Mouse (Mus musculus): Measurements from ENCODE around the gene Olfr1140. TPM values are rescaled to one million over a fixed set of nuclear protein-coding genes. Genes with fewer than 3 reads are reported as not detected.

The Olfr1140 gene
- total RNA-seq (2012; rRNA removed): not detected in 2 replicates

GRCm38 (mm10) chr2:87743452-87743851 lies at the start of gene Olfr1140:
Gene Olfr1140 (plus strand): TSS chr2:87743752.
- no peak within 1 kb of the TSS for H3K9ac ChIP-seq (ENCODE audit: insufficient read depth, low read depth, low read length, poor library complexity, severe bottlenecking)
- no peaks in the 10 kb centered on the region for H3K36me3 ChIP-seq (ENCODE audit: control insufficient read depth, insufficient read depth, low read length, poor library complexity, severe bottlenecking)
- no peak within 1 kb of the TSS for H3K27ac ChIP-seq (ENCODE audit: insufficient read depth, low read depth, low read length, poor library complexity, severe bottlenecking)
- H3K9me3 ChIP-seq (ENCODE audit: control insufficient read depth, insufficient read depth, low read depth, low read length): no peaks in the 10 kb centered on the region
- H3K4me3 ChIP-seq (ENCODE audit: insufficient read depth in 1 of 2, low read depth in 1 of 2, low read length in 2 of 2, poor library complexity in 1 of 2, severe bottlenecking in 1 of 2): no peak within 1 kb of the TSS
- TF ChIP-seq ZC3H11A (IDR thresholded peaks at IDR 0.05; ENCODE audit: borderline replicate concordance, low read depth, low read length) (no peak), CHD2 (IDR thresholded peaks at IDR 0.05; ENCODE audit: low read depth, low read length) (no peak), HCFC1 (IDR thresholded peaks at IDR 0.05; ENCODE audit: borderline replicate concordance, insufficient read depth, low read length) (no peak), MAFK (IDR thresholded peaks at IDR 0.05; ENCODE audit: insufficient read depth, low read depth, low read length) (no peak)
- DNase-seq (ENCODE audit: low read depth, low spot score): no peak
- no peaks in the 10 kb centered on the region for H3K4me1 ChIP-seq (ENCODE audit: control insufficient read depth in 2 of 2, insufficient read depth in 2 of 2, low read length in 2 of 2, poor library complexity in 1 of 2)
- in situ Hi-C loops (cut with MboI; ENCODE audit: low sequenced_read_pairs in 2 of 2, unreplicated experiment in 2 of 2): no loop called here

- no peak for DNase-seq (ENCODE audit: low read depth, low spot score)
- no peak within 1 kb of the TSS for H3K4me3 ChIP-seq (ENCODE audit: insufficient read depth in 1 of 2, low read depth in 1 of 2, low read length in 2 of 2, poor library complexity in 1 of 2, severe bottlenecking in 1 of 2)
- in situ Hi-C loops (cut with MboI; ENCODE audit: low sequenced_read_pairs in 2 of 2, unreplicated experiment in 2 of 2): no loop called here
- TF ChIP-seq ZNF384 (IDR thresholded peaks at IDR 0.05; ENCODE audit: low read depth, low read length) (no peak), ZC3H11A (IDR thresholded peaks at IDR 0.05; ENCODE audit: borderline replicate concordance, low read depth, low read length) (no peak), CHD2 (IDR thresholded peaks at IDR 0.05; ENCODE audit: low read depth, low read length) (no peak), HCFC1 (IDR thresholded peaks at IDR 0.05; ENCODE audit: borderline replicate concordance, insufficient read depth, low read length) (no peak), MAFK (IDR thresholded peaks at IDR 0.05; ENCODE audit: insufficient read depth, low read depth, low read length) (no peak)
- H3K9ac ChIP-seq (ENCODE audit: insufficient read depth, low read depth, low read length, poor library complexity, severe bottlenecking): no peak within 1 kb of the TSS
- H3K4me1 ChIP-seq (ENCODE audit: control insufficient read depth in 2 of 2, insufficient read depth in 2 of 2, low read length in 2 of 2, poor library complexity in 1 of 2): no peaks in the 10 kb centered on the region
- H3K36me3 ChIP-seq (ENCODE audit: control insufficient read depth, insufficient read depth, low read length, poor library complexity, severe bottlenecking): no peaks in the 10 kb centered on the region
- no peak within 1 kb of the TSS for H3K27ac ChIP-seq (ENCODE audit: insufficient read depth, low read depth, low read length, poor library complexity, severe bottlenecking)
- no peaks in the 10 kb centered on the region for H3K9me3 ChIP-seq (ENCODE audit: control insufficient read depth, insufficient read depth, low read depth, low read length)
Observed at GRCm38 (mm10) chr2:87693847-87694246, 49.7 kb upstream of the Olfr1140 start, which contains the start of gene Olfr1136. Gene Olfr1136 (minus strand): TSS chr2:87693947.

GRCm38 (mm10) chr2:87713079-87713478 lies 30.5 kb upstream of the Olfr1140 start, which contains the start of gene Olfr1137:
Gene Olfr1137 (minus strand): TSS chr2:87713179.
- H3K9me3 ChIP-seq (ENCODE audit: control insufficient read depth, insufficient read depth, low read depth, low read length): no peaks in the 10 kb centered on the region
- TF ChIP-seq MAFK (IDR thresholded peaks at IDR 0.05; ENCODE audit: insufficient read depth, low read depth, low read length): no peak
- no peak within 1 kb of the TSS for H3K4me3 ChIP-seq (ENCODE audit: insufficient read depth in 1 of 2, low read depth in 1 of 2, low read length in 2 of 2, poor library complexity in 1 of 2, severe bottlenecking in 1 of 2)
- in situ Hi-C loops (cut with MboI; ENCODE audit: low sequenced_read_pairs in 2 of 2, unreplicated experiment in 2 of 2): no loop called here
- H3K36me3 ChIP-seq (ENCODE audit: control insufficient read depth, insufficient read depth, low read length, poor library complexity, severe bottlenecking): no peaks in the 10 kb centered on the region
- no peak within 1 kb of the TSS for H3K9ac ChIP-seq (ENCODE audit: insufficient read depth, low read depth, low read length, poor library complexity, severe bottlenecking)
- no peak within 1 kb of the TSS for H3K27ac ChIP-seq (ENCODE audit: insufficient read depth, low read depth, low read length, poor library complexity, severe bottlenecking)
- no peak for DNase-seq (ENCODE audit: low read depth, low spot score)
- H3K4me1 ChIP-seq (ENCODE audit: control insufficient read depth in 2 of 2, insufficient read depth in 2 of 2, low read length in 2 of 2, poor library complexity in 1 of 2): no peaks in the 10 kb centered on the region

GRCm38 (mm10) chr2:87739878-87740277 lies 3.7 kb upstream of the Olfr1140 start, which contains the start of gene Olfr1138:
Gene Olfr1138 (minus strand): TSS chr2:87739978.
- H3K27ac ChIP-seq (ENCODE audit: insufficient read depth, low read depth, low read length, poor library complexity, severe bottlenecking): no peak within 1 kb of the TSS
- in situ Hi-C loops (cut with MboI; ENCODE audit: low sequenced_read_pairs in 2 of 2, unreplicated experiment in 2 of 2): no loop called here
- H3K4me1 ChIP-seq (ENCODE audit: control insufficient read depth in 2 of 2, insufficient read depth in 2 of 2, low read length in 2 of 2, poor library complexity in 1 of 2): no peaks in the 10 kb centered on the region
- DNase-seq (ENCODE audit: low read depth, low spot score): no peak
- no peak within 1 kb of the TSS for H3K4me3 ChIP-seq (ENCODE audit: insufficient read depth in 1 of 2, low read depth in 1 of 2, low read length in 2 of 2, poor library complexity in 1 of 2, severe bottlenecking in 1 of 2)
- no peaks in the 10 kb centered on the region for H3K36me3 ChIP-seq (ENCODE audit: control insufficient read depth, insufficient read depth, low read length, poor library complexity, severe bottlenecking)
- H3K9ac ChIP-seq (ENCODE audit: insufficient read depth, low read depth, low read length, poor library complexity, severe bottlenecking): no peak within 1 kb of the TSS
- H3K9me3 ChIP-seq (ENCODE audit: control insufficient read depth, insufficient read depth, low read depth, low read length): no peaks in the 10 kb centered on the region
- TF ChIP-seq HCFC1 (IDR thresholded peaks at IDR 0.05; ENCODE audit: borderline replicate concordance, insufficient read depth, low read length) (no peak), ZNF384 (IDR thresholded peaks at IDR 0.05; ENCODE audit: low read depth, low read length) (no peak)

GRCm38 (mm10) chr2:87753891-87754290 lies 10.3 kb downstream of the Olfr1140 start, which contains the start of gene Olfr1141:
Gene Olfr1141 (minus strand): TSS chr2:87753991.
- DNase-seq (ENCODE audit: low read depth, low spot score): no peak
- H3K4me1 ChIP-seq (ENCODE audit: control insufficient read depth in 2 of 2, insufficient read depth in 2 of 2, low read length in 2 of 2, poor library complexity in 1 of 2): no peaks in the 10 kb centered on the region
- H3K27ac ChIP-seq (ENCODE audit: insufficient read depth, low read depth, low read length, poor library complexity, severe bottlenecking): no peak within 1 kb of the TSS
- in situ Hi-C loops (cut with MboI; ENCODE audit: low sequenced_read_pairs in 2 of 2, unreplicated experiment in 2 of 2): no loop called here
- TF ChIP-seq MAFK (IDR thresholded peaks at IDR 0.05; ENCODE audit: insufficient read depth, low read depth, low read length) (no peak), ZNF384 (IDR thresholded peaks at IDR 0.05; ENCODE audit: low read depth, low read length) (no peak), ZC3H11A (IDR thresholded peaks at IDR 0.05; ENCODE audit: borderline replicate concordance, low read depth, low read length) (no peak), HCFC1 (IDR thresholded peaks at IDR 0.05; ENCODE audit: borderline replicate concordance, insufficient read depth, low read length) (no peak), CHD2 (IDR thresholded peaks at IDR 0.05; ENCODE audit: low read depth, low read length) (no peak)
- H3K4me3 ChIP-seq (ENCODE audit: insufficient read depth in 1 of 2, low read depth in 1 of 2, low read length in 2 of 2, poor library complexity in 1 of 2, severe bottlenecking in 1 of 2): no peak within 1 kb of the TSS
- H3K9me3 ChIP-seq (ENCODE audit: control insufficient read depth, insufficient read depth, low read depth, low read length): no peaks in the 10 kb centered on the region
- no peaks in the 10 kb centered on the region for H3K36me3 ChIP-seq (ENCODE audit: control insufficient read depth, insufficient read depth, low read length, poor library complexity, severe bottlenecking)
- H3K9ac ChIP-seq (ENCODE audit: insufficient read depth, low read depth, low read length, poor library complexity, severe bottlenecking): no peak within 1 kb of the TSS
